Mouse (Mus musculus) heart, embryonic 12.5 days (tissue): ENCODE data around the gene Celf2. TPM values are rescaled to one million over a fixed set of nuclear protein-coding genes. Genes with fewer than 3 reads are reported as not detected.

Experiments
- ATAC-seq: fragments of 200-750 bp; cut with Nextera tagmentation; 2 replicates; pipeline ENCODE4 v1.8.0; 2017; ENCODE audit warnings: moderate TSS enrichment, moderate library complexity; ENCODE audit not compliant: insufficient number of reproducible peaks, low FRiP score
- H3K27ac ChIP-seq: fragments of 300-500 bp; sonication (generic); 2 replicates; pipeline ENCODE4 v1.5.1; 2016; ENCODE audit warnings: mild to moderate bottlenecking, moderate library complexity; ENCODE audit not compliant: poor library complexity, severe bottlenecking
- H3K27me3 ChIP-seq: fragments of 300-500 bp; sonication (generic); replicated peaks from 2 replicates; pipeline ENCODE4 v1.6.1; 2016; ENCODE audit warnings: mild to moderate bottlenecking, moderate library complexity
- H3K36me3 ChIP-seq: fragments of 300-500 bp; sonication (generic); 2 replicates; pipeline ENCODE4 v1.6.1; 2016; ENCODE audit warnings: mild to moderate bottlenecking, moderate library complexity
- H3K4me1 ChIP-seq: fragments of 300-500 bp; sonication (generic); replicated peaks from 2 replicates; pipeline ENCODE4 v1.6.1; 2016; ENCODE audit warnings: mild to moderate bottlenecking
- H3K4me2 ChIP-seq: fragments of 300-500 bp; sonication (generic); 2 replicates; pipeline ENCODE4 v1.6.1; 2016; ENCODE audit warnings: mild to moderate bottlenecking, moderate library complexity
- H3K4me3 ChIP-seq: fragments of 300-500 bp; sonication (generic); 2 replicates; pipeline ENCODE4 v1.5.1; 2016; ENCODE audit warnings: mild to moderate bottlenecking
- H3K9ac ChIP-seq: fragments of 300-500 bp; sonication (generic); 2 replicates; pipeline ENCODE4 v1.6.1; 2016; ENCODE audit warnings: mild to moderate bottlenecking, moderate library complexity
- H3K9me3 ChIP-seq: fragments of 300-500 bp; sonication (generic); replicated peaks from 2 replicates; pipeline ENCODE4 v1.6.1; 2016; ENCODE audit warnings: mild to moderate bottlenecking, moderate library complexity
- WGBS: fragments of 180-500 bp; shearing (Covaris S2); methylation state at CpG from one replicate; pipeline ENCODE4 v1.1.7; 2016; 5-methylcytosine and 5-hydroxymethylcytosine counted together
- polyA plus RNA-seq: library from polyadenylated mRNA; unstranded; fragments of >200 nt; fragmentation: Nextera tagmentation; extraction: Ambion mirVana; gene quantifications from 2 replicates; pipeline ENCODE4 v1.2.1, GENCODE M21; 2016

The Celf2 gene
- polyA plus RNA-seq, 1 experiment from 2014 or later = 65.8 TPM

DNA sequence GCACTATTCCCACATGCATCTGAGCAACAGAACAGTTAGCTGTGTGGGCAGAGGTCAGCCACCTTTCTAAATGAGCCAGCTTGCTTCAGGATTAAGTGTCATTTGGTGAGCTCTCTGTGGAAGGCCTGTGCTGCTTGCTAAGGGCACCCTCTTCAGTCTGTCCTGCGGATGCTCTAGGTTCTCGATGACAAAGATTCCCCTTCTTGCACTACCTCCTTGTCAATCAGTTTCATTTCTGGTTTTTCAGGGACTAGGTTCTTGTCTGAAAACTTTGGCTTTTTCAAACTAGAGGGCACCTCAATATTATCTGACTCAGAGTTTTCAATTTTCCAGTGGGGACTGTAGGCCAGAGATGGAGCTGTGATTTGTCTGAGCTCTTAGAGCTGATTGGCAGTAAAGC, 949.8 kb downstream of the Celf2 start:
- Histone ChIP-seq H3K27ac (no peak overlapping the region), H3K4me3 (no peak overlapping the region), H3K4me2 (no peak overlapping the region), H3K9ac (no peak overlapping the region), H3K9me3 (no peaks in the 10 kb centered on the region), H3K4me1 (no peaks in the 10 kb centered on the region), H3K27me3 (no peaks in the 10 kb centered on the region), H3K36me3 (peaks cover 4% of the 10 kb centered on the region)
- WGBS = 90% methylated on average over 2 of the region's 2 CpGs
- ATAC-seq = no peak

DNA sequence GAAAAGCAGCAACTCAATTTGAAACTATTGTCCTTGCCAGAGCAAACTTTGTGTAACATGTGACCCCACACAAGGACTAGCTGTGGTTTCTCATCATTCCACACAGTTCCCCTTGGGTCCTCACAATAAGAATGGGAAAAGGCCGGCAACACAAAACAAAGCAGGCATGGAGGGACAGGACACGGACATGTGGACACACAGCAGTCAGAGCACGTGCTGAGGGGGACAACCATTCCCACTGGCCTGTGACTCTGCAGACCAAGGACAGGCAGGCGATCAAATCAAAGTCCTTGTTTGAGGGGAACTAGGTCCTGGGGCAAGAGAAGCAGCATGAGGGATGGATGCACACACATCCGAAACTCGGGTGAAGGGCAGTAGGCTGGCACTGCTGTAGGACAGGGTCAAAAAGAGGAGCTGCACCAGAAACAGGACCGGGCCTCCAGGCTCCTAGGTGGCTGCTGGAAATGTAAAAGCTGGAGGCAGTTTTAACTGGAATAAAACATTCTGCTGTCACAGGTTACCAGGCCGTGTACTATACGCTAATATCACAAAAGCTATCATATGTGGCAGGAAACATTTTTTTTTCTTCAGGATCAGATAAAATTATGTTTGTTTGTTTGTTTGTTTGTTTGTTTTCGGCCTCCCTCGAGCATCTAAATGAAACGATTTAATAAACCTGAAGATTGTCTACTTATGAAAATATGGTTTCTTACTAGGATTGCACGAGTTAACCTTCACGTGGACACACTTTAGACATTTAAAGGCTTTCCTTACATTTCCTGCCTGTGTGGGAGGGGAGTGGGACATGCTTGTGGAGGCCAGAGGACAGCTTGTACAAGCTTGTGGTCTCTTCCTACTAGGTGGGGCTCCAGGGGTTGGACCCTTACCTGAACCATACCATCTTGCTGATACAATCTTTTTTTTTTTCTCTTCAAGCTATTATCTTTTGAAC, 950.8 kb downstream of the Celf2 start:
- Histone ChIP-seq H3K4me3 (no peak overlapping the region), H3K36me3 (peaks cover 4% of the 10 kb centered on the region), H3K9me3 (no peaks in the 10 kb centered on the region), H3K4me2 (no peak overlapping the region), H3K9ac (no peak overlapping the region), H3K4me1 (no peaks in the 10 kb centered on the region), H3K27ac (no peak overlapping the region), H3K27me3 (no peaks in the 10 kb centered on the region)
- 81% methylated on average over 14 of the region's 14 CpGs for WGBS
- no peak for ATAC-seq

DNA sequence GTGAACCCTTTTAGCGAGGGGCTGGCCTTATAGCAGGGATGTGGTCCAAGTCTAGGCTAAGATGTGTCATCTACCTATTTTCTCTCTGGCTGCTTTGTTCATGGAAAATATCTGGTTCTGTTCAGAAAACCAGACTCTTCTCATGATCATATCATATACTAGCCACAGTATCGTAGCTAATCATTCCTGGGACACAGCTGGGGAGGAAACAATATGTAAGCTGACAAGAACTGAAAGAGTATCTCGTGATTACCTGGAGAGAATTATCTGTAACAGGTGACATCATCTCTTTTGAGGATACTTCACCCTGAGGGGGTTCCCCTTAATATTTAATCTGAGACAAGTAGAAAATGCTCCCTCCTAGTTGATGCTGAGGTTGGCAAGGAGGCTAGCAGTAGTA, 951.6 kb downstream of the Celf2 start:
- H3K9ac ChIP-seq = no peak overlapping the region
- no peaks in the 10 kb centered on the region for H3K27me3 ChIP-seq
- no peak overlapping the region for H3K27ac ChIP-seq
- no peak overlapping the region for H3K4me2 ChIP-seq
- no peak for ATAC-seq
- WGBS = 68% methylated on average over 3 of the region's 3 CpGs
- H3K4me1 ChIP-seq = no peaks in the 10 kb centered on the region
- no peaks in the 10 kb centered on the region for H3K9me3 ChIP-seq
- H3K4me3 ChIP-seq = no peak overlapping the region
- H3K36me3 ChIP-seq = peaks cover 4% of the 10 kb centered on the region

DNA sequence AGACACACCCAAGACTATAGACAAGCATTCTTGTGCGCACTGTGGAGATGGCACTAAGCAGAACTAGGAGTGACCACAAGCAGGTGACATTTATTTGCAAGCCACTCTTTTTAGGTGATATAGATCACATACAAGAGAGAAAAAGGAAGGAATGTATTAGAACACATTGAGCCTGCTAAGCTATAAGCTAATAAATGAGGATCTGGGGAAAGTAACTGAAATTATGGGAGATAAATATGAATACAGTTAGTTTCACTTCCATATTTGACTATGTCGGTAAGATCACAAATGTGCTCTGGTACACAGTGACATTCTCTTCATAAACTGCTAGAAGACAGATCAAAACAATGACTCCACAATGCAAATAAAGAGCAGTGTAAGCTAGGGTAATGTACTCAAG, 952.5 kb downstream of the Celf2 start:
- H3K27ac ChIP-seq = no peak overlapping the region
- no peaks in the 10 kb centered on the region for H3K27me3 ChIP-seq
- no peaks in the 10 kb centered on the region for H3K4me1 ChIP-seq
- WGBS = 88% methylated on average over 2 of the region's 2 CpGs
- no peak for ATAC-seq
- H3K4me2 ChIP-seq = no peak overlapping the region
- H3K9ac ChIP-seq = no peak overlapping the region
- H3K4me3 ChIP-seq = no peak overlapping the region
- peaks cover 4% of the 10 kb centered on the region for H3K36me3 ChIP-seq
- H3K9me3 ChIP-seq = no peaks in the 10 kb centered on the region

DNA sequence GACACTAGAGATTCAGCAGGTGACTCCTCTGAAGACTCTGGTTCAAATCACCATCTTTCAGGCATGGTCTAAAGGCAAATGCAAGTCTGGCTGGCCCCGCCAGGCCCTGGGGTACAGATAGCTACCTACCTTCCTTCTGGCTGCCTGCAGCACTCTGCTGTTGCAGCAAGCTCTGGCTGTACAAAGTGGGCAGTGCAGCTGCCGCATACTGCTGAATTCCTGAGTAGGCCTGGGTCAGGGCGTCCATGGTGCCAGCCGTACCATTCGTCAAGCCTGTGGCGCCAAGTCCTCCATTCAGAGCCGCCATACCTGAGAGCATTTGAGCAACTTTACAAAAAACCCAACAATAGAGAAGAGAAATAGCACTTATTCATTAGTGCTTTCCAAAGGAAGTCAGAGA, 955.7 kb downstream of the Celf2 start:
- Histone ChIP-seq H3K27ac (no peak overlapping the region), H3K9ac (no peak overlapping the region), H3K4me3 (no peak overlapping the region), H3K36me3 (peaks cover 7% of the 10 kb centered on the region; the same call in 1 of the 2 replicates), H3K27me3 (no peaks in the 10 kb centered on the region), H3K4me2 (no peak overlapping the region), H3K4me1 (no peaks in the 10 kb centered on the region), H3K9me3 (no peaks in the 10 kb centered on the region)
- ATAC-seq = no peak
- 82% methylated on average over 7 of the region's 7 CpGs for WGBS

DNA sequence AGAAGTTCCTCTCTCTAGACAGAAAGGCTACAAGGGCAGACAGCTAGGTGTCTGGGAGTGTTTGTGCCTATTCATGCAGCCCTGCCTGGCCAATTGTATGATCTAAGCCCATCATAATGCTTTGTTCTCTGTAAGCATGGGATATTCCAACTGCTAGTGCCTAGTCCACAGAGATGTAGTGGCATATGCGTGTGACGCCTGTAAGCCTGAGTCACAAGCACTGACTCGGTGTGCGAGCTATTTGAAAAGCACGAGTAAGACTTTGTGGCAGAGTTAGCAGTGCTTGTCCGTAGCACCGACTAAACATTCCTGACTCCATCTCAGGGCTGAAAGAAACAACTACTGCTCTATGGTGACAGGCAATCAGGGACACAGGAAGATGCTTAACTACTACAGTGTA, 960.1 kb downstream of the Celf2 start:
- no peak overlapping the region for H3K27ac ChIP-seq
- no peak overlapping the region for H3K9ac ChIP-seq
- WGBS = 82% methylated on average over 7 of the region's 7 CpGs
- no peaks in the 10 kb centered on the region for H3K27me3 ChIP-seq
- H3K4me3 ChIP-seq = no peak overlapping the region
- no peak overlapping the region for H3K4me2 ChIP-seq
- H3K36me3 ChIP-seq = peaks cover 7% of the 10 kb centered on the region; the same call in 1 of the 2 replicates
- no peak for ATAC-seq
- peaks cover 9% of the 10 kb centered on the region; the same call in 1 of the 2 replicates for H3K4me1 ChIP-seq
- H3K9me3 ChIP-seq = no peaks in the 10 kb centered on the region

DNA sequence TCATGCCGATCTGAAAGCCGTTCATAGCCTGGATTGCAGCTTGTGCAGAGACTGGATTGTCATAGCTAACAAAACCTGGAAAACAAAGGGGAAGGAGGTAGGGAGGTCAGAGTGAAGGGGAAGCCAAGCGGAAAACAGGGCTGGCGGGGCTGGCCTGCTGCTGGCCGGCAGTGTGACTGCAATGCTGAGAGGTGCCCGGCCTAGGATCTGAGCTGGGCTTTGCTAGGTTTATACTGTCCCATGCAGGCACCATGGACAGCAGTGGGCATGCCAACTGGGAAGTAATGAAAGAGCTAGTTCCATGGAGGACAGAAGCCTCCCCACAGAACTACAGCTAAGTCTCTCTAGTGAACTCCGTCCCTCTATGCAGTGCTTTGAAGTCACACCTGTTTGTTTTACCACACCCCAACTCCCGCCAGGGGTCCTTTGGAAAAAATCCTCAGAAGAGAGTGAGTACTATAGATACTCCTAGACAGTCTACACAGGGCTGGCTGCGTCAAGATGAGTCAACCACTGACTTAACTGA, 962.2 kb downstream of the Celf2 start:
- H3K27ac ChIP-seq = peak overlapping the region; percentile 13; the same call in 1 of the 2 replicates
- H3K4me2 ChIP-seq = no peak overlapping the region
- no peaks in the 10 kb centered on the region for H3K9me3 ChIP-seq
- H3K36me3 ChIP-seq = peaks cover 7% of the 10 kb centered on the region; the same call in 1 of the 2 replicates
- H3K9ac ChIP-seq = no peak overlapping the region
- H3K4me3 ChIP-seq = no peak overlapping the region
- ATAC-seq = no peak
- WGBS = 62% methylated on average over 9 of the region's 9 CpGs
- peaks cover 9% of the 10 kb centered on the region; the same call in 1 of the 2 replicates for H3K4me1 ChIP-seq
- H3K27me3 ChIP-seq = no peaks in the 10 kb centered on the region

DNA sequence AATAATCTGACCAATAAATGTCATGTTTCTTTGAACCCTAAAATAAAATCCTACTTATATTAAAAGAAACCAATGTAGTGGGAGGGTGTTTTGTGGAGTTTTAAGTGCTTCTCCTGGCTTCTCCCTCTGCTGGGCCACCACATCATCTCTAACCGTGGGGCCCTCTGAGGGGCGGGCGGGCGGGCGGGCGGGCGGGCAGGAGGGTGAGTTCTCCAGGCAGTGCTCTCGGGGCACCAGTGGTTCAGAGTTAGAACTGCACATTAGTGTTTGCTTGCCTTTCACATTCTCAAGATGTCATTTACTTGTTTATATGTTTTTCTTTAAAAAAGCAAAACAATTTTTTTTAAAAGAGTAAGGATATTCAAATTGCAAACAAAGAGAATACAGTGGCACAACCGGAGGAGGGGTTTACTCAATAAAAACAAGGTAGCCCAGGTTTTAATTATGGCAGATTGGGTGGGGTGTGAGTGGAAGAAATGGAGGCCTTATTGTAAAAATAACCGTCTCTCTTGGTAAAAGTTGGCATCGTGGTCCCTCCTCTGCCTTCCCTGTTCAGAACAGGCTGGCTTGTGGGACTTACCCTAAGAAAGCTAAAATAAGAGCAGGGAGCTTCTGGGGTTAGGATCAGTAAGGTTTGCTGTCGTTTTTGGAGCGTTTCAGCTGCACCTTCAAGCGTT, 962.8 kb downstream of the Celf2 start:
- Histone ChIP-seq H3K9ac (no peak overlapping the region), H3K9me3 (no peaks in the 10 kb centered on the region), H3K27me3 (no peaks in the 10 kb centered on the region), H3K36me3 (peaks cover 7% of the 10 kb centered on the region; the same call in 1 of the 2 replicates), H3K27ac (peak overlapping the region; percentile 13; the same call in 1 of the 2 replicates), H3K4me1 (peaks cover 9% of the 10 kb centered on the region; the same call in 1 of the 2 replicates), H3K4me3 (no peak overlapping the region), H3K4me2 (no peak overlapping the region)
- 74% methylated on average over 14 of the region's 14 CpGs for WGBS
- ATAC-seq = no peak

DNA sequence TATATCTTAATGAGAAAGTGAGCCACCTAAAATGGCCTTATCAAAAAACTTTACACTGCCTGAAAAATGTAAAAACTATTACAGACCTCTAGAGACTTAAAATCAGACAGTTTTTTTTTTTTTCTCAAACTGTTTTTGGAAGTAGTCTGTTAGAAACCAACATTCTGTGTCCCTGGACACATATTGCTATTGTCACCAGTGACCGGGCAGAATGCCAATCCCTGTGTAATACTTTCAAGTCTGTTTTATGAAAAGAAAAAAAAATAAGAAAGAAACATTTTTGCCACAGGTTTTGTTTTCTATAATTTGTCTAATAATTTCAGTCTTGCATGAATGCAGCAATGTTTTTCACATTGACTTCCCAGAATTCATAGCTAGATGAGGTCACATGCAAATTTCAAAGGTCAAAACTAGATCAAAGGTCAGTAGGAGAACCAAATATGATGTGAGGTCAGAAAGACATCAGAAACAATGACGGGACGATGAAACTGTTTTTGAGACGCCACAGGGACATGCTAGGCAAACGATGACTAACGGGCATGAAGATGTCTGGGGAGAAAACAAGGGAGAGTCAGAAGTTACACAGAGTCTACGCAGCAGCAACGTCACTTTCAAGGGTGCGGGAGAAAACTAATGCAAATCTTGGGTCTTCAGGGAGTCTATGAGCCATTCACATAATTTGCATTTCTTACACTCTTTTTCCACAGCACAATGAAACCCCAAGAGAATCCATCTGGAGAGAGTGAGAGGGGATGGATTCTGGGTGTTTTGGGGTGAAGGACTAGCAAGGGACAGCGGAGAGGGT, 964.0 kb downstream of the Celf2 start:
- Histone ChIP-seq H3K9ac (no peak overlapping the region), H3K4me1 (peaks cover 15% of the 10 kb centered on the region), H3K4me3 (no peak overlapping the region), H3K27me3 (no peaks in the 10 kb centered on the region), H3K9me3 (no peaks in the 10 kb centered on the region), H3K4me2 (no peak overlapping the region), H3K36me3 (peaks cover 10% of the 10 kb centered on the region; the same call in 1 of the 2 replicates), H3K27ac (no peak overlapping the region)
- WGBS = 84% methylated on average over 10 of the region's 10 CpGs
- ATAC-seq = no peak

DNA sequence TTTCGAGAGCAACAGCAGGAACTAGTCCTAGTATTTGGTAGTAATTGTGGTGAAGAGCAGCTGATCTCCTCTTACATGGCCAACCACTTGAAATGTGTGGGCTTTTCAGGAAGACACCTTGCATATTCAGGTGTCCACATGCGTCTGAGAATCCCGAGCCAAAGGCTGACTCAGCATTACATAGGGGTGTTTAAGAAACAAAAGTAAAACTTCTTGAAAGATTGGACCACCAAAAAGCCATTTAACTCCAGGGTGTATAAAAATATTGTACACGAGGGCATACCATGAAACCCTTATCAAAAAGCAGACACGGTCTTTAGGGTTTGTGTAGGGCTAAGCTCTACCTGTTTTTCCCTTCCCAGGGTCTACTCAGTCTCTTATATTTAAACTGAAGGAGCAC, 965.7 kb downstream of the Celf2 start:
- Histone ChIP-seq H3K4me2 (no peak overlapping the region), H3K27ac (no peak overlapping the region), H3K27me3 (no peaks in the 10 kb centered on the region), H3K4me3 (no peak overlapping the region), H3K9me3 (no peaks in the 10 kb centered on the region), H3K4me1 (peaks cover 27% of the 10 kb centered on the region), H3K9ac (no peak overlapping the region), H3K36me3 (0 out of 2 replicates have a peak, but pooled peaks cover 3% of the 10 kb centered on the region)
- ATAC-seq = no peak
- WGBS = 84% methylated on average over 5 of the region's 5 CpGs
